Mouse (Mus musculus) ES-Bruce4 (cell line): ENCODE data around the gene Cacna1g.

ENCODE experiments used
- EP300 ChIP-seq: IDR thresholded peaks from 2 replicates; pipeline ENCODE4 v1.6.1; 2011; ENCODE audit warnings: low read depth, low read length; ENCODE audit not compliant: insufficient read depth
- POLR2A ChIP-seq: IDR thresholded peaks from one replicate; pipeline ENCODE4 v1.8.1; 2011; ENCODE audit warnings: low read length; ENCODE audit not compliant: insufficient read depth

GRCm38 (mm10) chr11:94454756-94455155 lies 19.2 kb downstream of the Cacna1g start:
- TF ChIP-seq POLR2A (no peak), EP300 (no peak)
